Mouse (Mus musculus): ENCODE measurements around the gene Vwa5a. TPM values are rescaled to one million over a fixed set of nuclear protein-coding genes. Genes with fewer than 3 reads are reported as not detected.
A peak's percentile ranks its signal among the peaks of the same experiment; 100 is the strongest.

Gene Vwa5a
- total and polyA plus RNA-seq, 2 experiments = 8.3 to 22.9 TPM

GRCm38 (mm10) chr9:38741408-38741807, 23.3 kb downstream of the Vwa5a start:
- WGBS = 88% methylated on average over 1 of the region's 1 CpGs
- peak; percentile 20 for DNase-seq (ENCODE audit: extremely low read depth, low read depth, low spot score)
- Histone ChIP-seq H3K4me3 (ENCODE audit: insufficient read depth, low read depth, low read length) (no peak overlapping the region), H3K36me3 (ENCODE audit: control insufficient read depth, insufficient read depth, low read length) (peaks cover 38% of the 10 kb centered on the region), H3K4me1 (ENCODE audit: control insufficient read depth, insufficient read depth, low read length) (no peaks in the 10 kb centered on the region), H3K79me2 (ENCODE audit: control insufficient read depth, insufficient read depth, low read length) (no peaks in the 10 kb centered on the region), H3K27ac (replicated peaks; ENCODE audit: insufficient read depth, low read depth, low read length) (no peak overlapping the region), H3K27me3 (ENCODE audit: control insufficient read depth, insufficient read depth, low read length) (no peaks in the 10 kb centered on the region), H3K9ac (ENCODE audit: low read depth, low read length) (no peak overlapping the region)
- no peak for TF ChIP-seq CTCF (IDR thresholded peaks at IDR 0.05; ENCODE audit: low read depth, low read length)
- no peak for TF ChIP-seq POLR2A (IDR thresholded peaks at IDR 0.05; ENCODE audit: extremely low read depth, insufficient read depth, low read length)

- DNase-seq (ENCODE audit: extremely low read depth, low read depth, low spot score) = no peak
- H3K27ac ChIP-seq (replicated peaks; ENCODE audit: insufficient read depth, low read depth, low read length) = no peak overlapping the region
These were observed 26.7 kb downstream of the Vwa5a start for GRCm38 (mm10) chr9:38744619-38745315.

GRCm38 (mm10) chr9:38751999-38752398, 33.9 kb downstream of the Vwa5a start, which contains the start of gene Olfr920:
Olfr920 (plus strand) TSS chr9:38752299.
- H3K27me3 ChIP-seq (ENCODE audit: control insufficient read depth, insufficient read depth, low read length) = no peaks in the 10 kb centered on the region
- WGBS = 94% methylated on average over 1 of the region's 1 CpGs
- no peak within 1 kb of the TSS for H3K27ac ChIP-seq (replicated peaks; ENCODE audit: insufficient read depth, low read depth, low read length)
- no peaks in the 10 kb centered on the region for H3K79me2 ChIP-seq (ENCODE audit: control insufficient read depth, insufficient read depth, low read length)
- no peak for TF ChIP-seq POLR2A (IDR thresholded peaks at IDR 0.05; ENCODE audit: extremely low read depth, insufficient read depth, low read length)
- no peaks in the 10 kb centered on the region for H3K36me3 ChIP-seq (ENCODE audit: control insufficient read depth, insufficient read depth, low read length)
- DNase-seq (ENCODE audit: extremely low read depth, low read depth, low spot score) = no peak
- H3K4me1 ChIP-seq (ENCODE audit: control insufficient read depth, insufficient read depth, low read length) = no peaks in the 10 kb centered on the region
- no peak within 1 kb of the TSS for H3K9ac ChIP-seq (ENCODE audit: low read depth, low read length)
- no peak within 1 kb of the TSS for H3K4me3 ChIP-seq (ENCODE audit: insufficient read depth, low read depth, low read length)

More at GRCm38 (mm10) chr9:38744619-38745315, 26.7 kb downstream of the Vwa5a start:
- Histone ChIP-seq H3K4me3 (ENCODE audit: insufficient read depth, low read depth, low read length) (no peak overlapping the region), H3K79me2 (ENCODE audit: control insufficient read depth, insufficient read depth, low read length) (no peaks in the 10 kb centered on the region), H3K27me3 (ENCODE audit: control insufficient read depth, insufficient read depth, low read length) (no peaks in the 10 kb centered on the region), H3K4me1 (ENCODE audit: control insufficient read depth, insufficient read depth, low read length) (no peaks in the 10 kb centered on the region), H3K9ac (ENCODE audit: low read depth, low read length) (no peak overlapping the region), H3K36me3 (ENCODE audit: control insufficient read depth, insufficient read depth, low read length) (peaks cover 24% of the 10 kb centered on the region)
- WGBS = 95% methylated on average over 4 of the region's 4 CpGs
- no peak for TF ChIP-seq CTCF (IDR thresholded peaks at IDR 0.05; ENCODE audit: low read depth, low read length)
- TF ChIP-seq POLR2A (IDR thresholded peaks at IDR 0.05; ENCODE audit: extremely low read depth, insufficient read depth, low read length) = no peak

- Histone ChIP-seq H3K27ac (replicated peaks; ENCODE audit: insufficient read depth, low read depth, low read length) (no peak within 1 kb of the TSS), H3K27me3 (ENCODE audit: control insufficient read depth, insufficient read depth, low read length) (no peaks in the 10 kb centered on the region), H3K4me1 (ENCODE audit: control insufficient read depth, insufficient read depth, low read length) (no peaks in the 10 kb centered on the region), H3K36me3 (ENCODE audit: control insufficient read depth, insufficient read depth, low read length) (no peaks in the 10 kb centered on the region), H3K79me2 (ENCODE audit: control insufficient read depth, insufficient read depth, low read length) (no peaks in the 10 kb centered on the region), H3K4me3 (ENCODE audit: insufficient read depth, low read depth, low read length) (no peak within 1 kb of the TSS), H3K9ac (ENCODE audit: low read depth, low read length) (no peak within 1 kb of the TSS)
- DNase-seq (ENCODE audit: extremely low read depth, low read depth, low spot score) = no peak
- TF ChIP-seq CTCF (IDR thresholded peaks at IDR 0.05; ENCODE audit: low read depth, low read length) = no peak
- no peak for TF ChIP-seq POLR2A (IDR thresholded peaks at IDR 0.05; ENCODE audit: extremely low read depth, insufficient read depth, low read length)
These were observed 54.7 kb downstream of the Vwa5a start, which contains the start of gene Olfr921 for GRCm38 (mm10) chr9:38772768-38773167. Olfr921 (plus strand) TSS chr9:38773068.

GRCm38 (mm10) chr9:38792689-38793088, 74.6 kb downstream of the Vwa5a start:
- whole genome bisulfite sequencing = 76% methylated on average over 2 of the region's 2 CpGs
- H3K27ac ChIP-seq (replicated peaks; ENCODE audit: insufficient read depth, low read depth, low read length) = no peak overlapping the region
- H3K27me3 ChIP-seq (ENCODE audit: control insufficient read depth, insufficient read depth, low read length) = no peaks in the 10 kb centered on the region
- DNase-seq (ENCODE audit: extremely low read depth, low read depth, low spot score) = no peak
- H3K36me3 ChIP-seq (ENCODE audit: control insufficient read depth, insufficient read depth, low read length) = no peaks in the 10 kb centered on the region
- no peaks in the 10 kb centered on the region for H3K79me2 ChIP-seq (ENCODE audit: control insufficient read depth, insufficient read depth, low read length)
- TF ChIP-seq POLR2A (IDR thresholded peaks at IDR 0.05; ENCODE audit: extremely low read depth, insufficient read depth, low read length) = no peak
- no peak for TF ChIP-seq CTCF (IDR thresholded peaks at IDR 0.05; ENCODE audit: low read depth, low read length)
- no peaks in the 10 kb centered on the region for H3K4me1 ChIP-seq (ENCODE audit: control insufficient read depth, insufficient read depth, low read length)
- H3K9ac ChIP-seq (ENCODE audit: low read depth, low read length) = no peak overlapping the region
- H3K4me3 ChIP-seq (ENCODE audit: insufficient read depth, low read depth, low read length) = no peak overlapping the region

Other genes with a start within 250 kb of the Vwa5a start
- not detected in 2 replicates for gene Olfr905, start 247.2 kb upstream of the Vwa5a start, total RNA-seq (2014; rRNA removed)
- gene Olfr905, start 247.2 kb upstream of the Vwa5a start, polyA plus RNA-seq (2012; rRNA removed) = not detected in 2 replicates
- gene Olfr906, start 231.2 kb upstream of the Vwa5a start, total RNA-seq (2014; rRNA removed) = not detected in 2 replicates
- not detected in 2 replicates for gene Olfr906, start 231.2 kb upstream of the Vwa5a start, polyA plus RNA-seq (2012; rRNA removed)
- not detected in 2 replicates for gene Olfr907, start 222.5 kb upstream of the Vwa5a start, total RNA-seq (2014; rRNA removed)
- not detected in 2 replicates for gene Olfr907, start 222.5 kb upstream of the Vwa5a start, polyA plus RNA-seq (2012; rRNA removed)
- gene Olfr911-ps1, start 196.7 kb upstream of the Vwa5a start, total RNA-seq (2014; rRNA removed) = not detected in 2 replicates
- gene Olfr911-ps1, start 196.7 kb upstream of the Vwa5a start, polyA plus RNA-seq (2012; rRNA removed) = not detected in 2 replicates
- not detected in 2 replicates for gene Olfr910, start 180.4 kb upstream of the Vwa5a start, total RNA-seq (2014; rRNA removed)
- gene Olfr910, start 180.4 kb upstream of the Vwa5a start, polyA plus RNA-seq (2012; rRNA removed) = not detected in 2 replicates
- not detected in 2 replicates for gene Olfr912, start 138.1 kb upstream of the Vwa5a start, total RNA-seq (2014; rRNA removed)
- gene Olfr912, start 138.1 kb upstream of the Vwa5a start, polyA plus RNA-seq (2012; rRNA removed) = not detected in 2 replicates
- not detected in 2 replicates for gene Olfr913, start 125.5 kb upstream of the Vwa5a start, total RNA-seq (2014; rRNA removed)
- not detected in 2 replicates for gene Olfr913, start 125.5 kb upstream of the Vwa5a start, polyA plus RNA-seq (2012; rRNA removed)
- gene Olfr914, start 113.2 kb upstream of the Vwa5a start, total RNA-seq (2014; rRNA removed) = not detected in 2 replicates
- gene Olfr914, start 113.2 kb upstream of the Vwa5a start, polyA plus RNA-seq (2012; rRNA removed) = not detected in 2 replicates
- gene Olfr916, start 58.4 kb upstream of the Vwa5a start, total RNA-seq (2014; rRNA removed) = not detected in 2 replicates
- not detected in 2 replicates for gene Olfr916, start 58.4 kb upstream of the Vwa5a start, polyA plus RNA-seq (2012; rRNA removed)
- gene Olfr917, start 52.4 kb upstream of the Vwa5a start, total RNA-seq (2014; rRNA removed) = not detected in 2 replicates
- gene Olfr917, start 52.4 kb upstream of the Vwa5a start, polyA plus RNA-seq (2012; rRNA removed) = not detected in 2 replicates
- gene Olfr918, start 43.7 kb upstream of the Vwa5a start, total RNA-seq (2014; rRNA removed) = not detected in 2 replicates
- not detected in 2 replicates for gene Olfr918, start 43.7 kb upstream of the Vwa5a start, polyA plus RNA-seq (2012; rRNA removed)
- gene Olfr919, start 14.6 kb upstream of the Vwa5a start, total RNA-seq (2014; rRNA removed) = not detected in 2 replicates
- not detected in 2 replicates for gene Olfr919, start 14.6 kb upstream of the Vwa5a start, polyA plus RNA-seq (2012; rRNA removed)
- 0.07 and 0.09 TPM in 2 replicates for gene Olfr920, start 34.0 kb downstream of the Vwa5a start, total RNA-seq (2014; rRNA removed)
- 0.01 TPM in 2 replicates for gene Olfr920, start 34.0 kb downstream of the Vwa5a start, polyA plus RNA-seq (2012; rRNA removed)
- not detected in 2 replicates for gene Olfr921, start 54.8 kb downstream of the Vwa5a start, total RNA-seq (2014; rRNA removed)
- gene Olfr921, start 54.8 kb downstream of the Vwa5a start, polyA plus RNA-seq (2012; rRNA removed) = not detected in 2 replicates
- gene Olfr922, start 96.3 kb downstream of the Vwa5a start, total RNA-seq (2014; rRNA removed) = not detected in 2 replicates
- not detected in 2 replicates for gene Olfr922, start 96.3 kb downstream of the Vwa5a start, polyA plus RNA-seq (2012; rRNA removed)
- gene Olfr923, start 108.3 kb downstream of the Vwa5a start, total RNA-seq (2014; rRNA removed) = not detected in 2 replicates
- gene Olfr923, start 108.3 kb downstream of the Vwa5a start, polyA plus RNA-seq (2012; rRNA removed) = not detected in 2 replicates
- not detected in 2 replicates for gene Olfr924, start 126.2 kb downstream of the Vwa5a start, total RNA-seq (2014; rRNA removed)
- gene Olfr924, start 126.2 kb downstream of the Vwa5a start, polyA plus RNA-seq (2012; rRNA removed) = not detected in 2 replicates
- not detected in 2 replicates for gene Olfr26, start 136.8 kb downstream of the Vwa5a start, total RNA-seq (2014; rRNA removed)
- gene Olfr26, start 136.8 kb downstream of the Vwa5a start, polyA plus RNA-seq (2012; rRNA removed) = not detected in 2 replicates
- not detected in 2 replicates for gene Olfr926, start 158.9 kb downstream of the Vwa5a start, total RNA-seq (2014; rRNA removed)
- not detected in 2 replicates for gene Olfr926, start 158.9 kb downstream of the Vwa5a start, polyA plus RNA-seq (2012; rRNA removed)
- not detected in 2 replicates for gene Olfr930, start 211.5 kb downstream of the Vwa5a start, total RNA-seq (2014; rRNA removed)
- gene Olfr930, start 211.5 kb downstream of the Vwa5a start, polyA plus RNA-seq (2012; rRNA removed) = not detected in 2 replicates